Mouse (Mus musculus) subcutaneous adipose tissue, adult 2 months (tissue): ENCODE results near the gene Gm10230. TPM values are rescaled to one million over a fixed set of nuclear protein-coding genes. Genes with fewer than 3 reads are reported as not detected.

ENCODE experiments used
- polyA plus RNA-seq: library from polyadenylated mRNA; depleted of rRNA; stranded (reverse); fragments of >200 nt; gene quantifications from 2 replicates; pipeline ENCODE4 v1.2.3, GENCODE M21; 2012; ENCODE audit warnings: low replicate concordance; rRNA removed

The Gm10230 gene
- not detected in 2 replicates for polyA plus RNA-seq

GRCm38 (mm10) chrX:27494782-27495181, at the start of gene Gm10230:
Gene Gm10230 (minus strand): TSS chrX:27494882.

